Mouse (Mus musculus) left cerebral cortex, adult 2 months (tissue): ENCODE data around the gene Endov. TPM values are rescaled to one million over a fixed set of nuclear protein-coding genes. Genes with fewer than 3 reads are reported as not detected.

ENCODE experiments used
- DNase-seq, 2 experiments: peaks; one replicate each; pipeline ENCODE4 v3.0.0; 2021 to 2022; ENCODE audit warnings: low spot score in 2 of 2, mixed read lengths in 1 of 2; ENCODE audit errors: extremely low spot score in 1 of 2
- H3K27ac ChIP-seq: fragments of 200-600 bp; 2 replicates; pipeline ENCODE4 v1.8.1; 2022
- H3K4me3 ChIP-seq: fragments of 200-600 bp; 2 replicates; pipeline ENCODE4 v1.8.1; 2022
- CTCF ChIP-seq: fragments of 200-600 bp; IDR thresholded peaks from 2 replicates; pipeline ENCODE4 v1.8.1; 2022; ENCODE audit warnings: antibody characterized with exemption, mild to moderate bottlenecking, moderate library complexity
- intact Hi-C: fragments of 180-260 bp; cut with DNase I; formaldehyde crosslinking; loops from one replicate; pipeline ENCODE4 v1.15.1; 2025
- long read RNA-seq, 2 experiments: library from polyadenylated mRNA; stranded (forward); transcript quantifications; one replicate each; pipeline ENCODE4 v2.0.0; 2021; ENCODE audit warnings: borderline mapping rate in 2 of 2
- total RNA-seq, 2 experiments: library from RNA; stranded (reverse); gene quantifications; 2 replicates each; pipeline ENCODE4 v1.2.3; 2021

The Endov gene
- total RNA-seq, result 10 to 100 TPM; 31.3 to 35.3 TPM
- long read RNA-seq, experiment 1, full-length matches to known transcripts, result 8 of 21 reads
- long read RNA-seq, experiment 1, partial matches to known transcripts, result 2 of 21 reads
- long read RNA-seq, experiment 1, other reads (novel, unspliced or antisense), result 11 of 21 reads
- long read RNA-seq, experiment 2, full-length matches to known transcripts, result 2 of 10 reads
- long read RNA-seq, experiment 2, partial matches to known transcripts, result 5 of 10 reads
- long read RNA-seq, experiment 2, other reads (novel, unspliced or antisense), result 3 of 10 reads

DNA sequence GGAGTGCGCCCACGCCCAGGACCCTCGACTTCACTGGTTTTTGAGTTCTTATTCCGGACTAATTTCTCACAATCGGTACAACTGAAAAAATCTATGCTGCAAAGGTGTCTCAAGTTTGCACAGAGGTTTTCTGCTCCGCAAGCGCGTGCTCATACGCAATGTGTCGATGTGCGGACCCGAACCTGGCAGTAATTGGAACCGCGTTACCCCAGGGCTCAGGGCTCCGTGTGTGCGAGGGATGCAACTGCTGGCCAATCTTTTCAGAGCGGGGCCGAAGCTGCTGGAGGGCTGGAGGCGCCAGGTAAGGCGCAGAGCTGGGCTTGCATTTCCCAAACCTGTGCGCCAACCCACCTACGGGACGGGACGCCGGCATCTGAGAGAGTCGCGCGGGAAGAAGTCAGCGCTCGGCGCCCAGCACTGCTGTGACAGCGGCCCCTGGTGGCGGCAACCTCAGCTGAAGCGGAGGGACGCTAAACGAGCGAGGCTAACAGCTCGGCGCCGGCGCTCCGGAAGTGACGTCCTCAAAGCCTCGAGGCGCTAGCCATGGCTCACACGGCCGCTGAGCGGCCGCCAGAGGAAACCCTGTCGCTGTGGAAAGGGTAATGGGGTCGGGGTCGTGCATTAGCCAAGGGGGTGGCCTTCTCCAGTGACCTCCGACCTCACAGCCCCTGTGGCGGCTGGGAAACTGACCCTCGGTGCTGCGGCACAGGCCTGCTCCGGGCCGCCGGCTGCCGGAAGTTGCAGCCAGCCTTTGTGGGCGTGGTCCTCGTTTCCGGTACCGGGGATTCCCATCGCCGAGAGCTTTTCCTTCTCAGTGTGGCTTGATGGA lies at the start of gene Endov:
Gene Endov (plus strand): TSS at position 487 of the 829 bp plus-strand sequence.
- DNase-seq, result peak; percentile 99 to 100
- Histone ChIP-seq H3K27ac (peak within 1 kb of the TSS; percentile 98), H3K4me3 (peak within 1 kb of the TSS; percentile 94)
- peak; percentile 99 for TF ChIP-seq CTCF
- intact Hi-C loops, result loop anchor here (5.0 kb wide), 1 partner anchor 189 kb away; the partner anchor contains the start of gene Eif4a3

GRCm38 (mm10) chr11:119442199-119442598 lies 48.9 kb upstream of the Endov start:
- no peak for DNase-seq
- TF ChIP-seq CTCF, result no peak; the same call in none of the 2 replicates
- Histone ChIP-seq H3K27ac (no peak overlapping the region), H3K4me3 (no peak overlapping the region)
- intact Hi-C loops, result no loop called here

DNA sequence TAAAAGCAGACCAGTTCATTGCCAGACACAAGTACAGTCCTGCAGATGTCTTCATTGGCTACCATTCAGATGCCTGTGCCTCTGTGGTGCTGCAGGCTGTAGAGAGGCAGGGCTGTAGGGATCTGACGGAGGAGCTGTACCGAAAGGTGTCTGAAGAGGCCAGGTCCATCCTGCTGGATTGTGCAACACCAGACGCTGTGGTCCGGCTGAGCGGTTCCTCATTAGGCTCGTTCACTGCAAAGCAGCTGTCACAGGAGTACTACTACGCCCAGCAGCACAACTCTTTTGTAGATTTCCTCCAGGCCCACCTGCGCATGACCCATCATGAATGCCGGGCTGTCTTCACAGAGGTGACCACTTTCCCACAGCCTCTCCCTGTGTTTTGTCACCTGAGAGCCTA lies 47.7 kb upstream of the Endov start:
- no peak for TF ChIP-seq CTCF
- intact Hi-C loops, result no loop called here
- no peak for DNase-seq

DNA sequence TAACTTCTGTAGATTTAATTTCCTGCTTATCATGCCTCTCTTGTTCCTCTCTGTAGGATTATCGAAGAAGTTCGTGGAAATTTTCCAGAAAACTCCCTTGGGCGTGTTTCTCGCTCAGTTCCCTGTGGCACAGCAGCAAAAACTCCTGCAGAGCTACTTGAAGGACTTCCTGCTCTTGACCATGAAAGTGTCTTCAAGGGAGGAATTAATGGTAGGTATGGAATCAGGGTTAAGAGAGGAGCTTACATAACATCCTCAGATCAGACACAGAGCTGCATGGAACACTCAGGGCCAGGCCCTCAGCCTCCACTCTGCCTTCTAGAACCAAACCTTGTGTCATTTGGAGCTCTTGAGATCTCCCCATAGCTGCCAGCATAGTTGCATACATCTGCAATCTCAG lies 35.0 kb upstream of the Endov start:
- Histone ChIP-seq H3K4me3 (no peak overlapping the region), H3K27ac (no peak overlapping the region)
- intact Hi-C loops, result no loop called here
- no peak for DNase-seq
- no peak for TF ChIP-seq CTCF

More for the DNA sequence above, 47.7 kb upstream of the Endov start:
- no peak overlapping the region for H3K27ac ChIP-seq
- H3K4me3 ChIP-seq, result no peak overlapping the region

GRCm38 (mm10) chr11:119477876-119478275 lies 13.3 kb upstream of the Endov start:
- no peak overlapping the region for H3K27ac ChIP-seq
- no peak overlapping the region for H3K4me3 ChIP-seq
- intact Hi-C loops, result no loop called here
- no peak for DNase-seq
- no peak for TF ChIP-seq CTCF

GRCm38 (mm10) chr11:119491690-119492087 lies 542 bp downstream of the Endov start:
- DNase-seq, result no peak
- Histone ChIP-seq H3K4me3 (peak overlapping the region; percentile 94), H3K27ac (peak overlapping the region; percentile 98)
- no peak for TF ChIP-seq CTCF
- intact Hi-C loops, result loop anchor here (5.0 kb wide), 1 partner anchor 189 kb away; the partner anchor contains the start of gene Eif4a3

GRCm38 (mm10) chr11:119492830-119493229 lies 1.7 kb downstream of the Endov start:
- intact Hi-C loops, result loop anchor here (5.0 kb wide), 1 partner anchor 191 kb away; the partner anchor contains the start of gene Eif4a3
- H3K4me3 ChIP-seq, result no peak overlapping the region
- no peak for DNase-seq

DNA sequence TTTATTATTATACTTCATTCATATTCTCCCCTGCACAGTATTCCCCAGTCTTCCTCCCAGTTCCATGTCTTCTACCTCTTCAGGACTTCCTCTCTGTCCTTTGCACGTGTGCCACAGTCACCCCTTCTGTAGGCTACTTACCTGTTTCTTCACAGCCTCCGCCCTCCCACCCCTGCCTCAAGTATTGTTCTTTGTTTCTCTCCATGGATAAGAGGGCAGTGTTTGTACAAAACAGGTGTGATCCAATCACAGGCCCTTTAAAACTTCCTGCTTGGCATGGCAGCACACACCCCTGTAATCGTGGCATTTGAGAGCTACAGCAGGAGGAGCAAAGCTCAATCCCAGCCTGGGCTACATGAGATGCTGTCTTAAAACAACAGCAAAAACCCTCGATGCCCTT lies 2.4 kb downstream of the Endov start:
- no peak for DNase-seq
- no peak for TF ChIP-seq CTCF
- Histone ChIP-seq H3K27ac (no peak overlapping the region), H3K4me3 (no peak overlapping the region)
- intact Hi-C loops, result loop anchor here (5.0 kb wide), 1 partner anchor 191 kb away; the partner anchor contains the start of gene Eif4a3

More at GRCm38 (mm10) chr11:119492830-119493229, 1.7 kb downstream of the Endov start:
- no peak overlapping the region for H3K27ac ChIP-seq
- TF ChIP-seq CTCF, result no peak

DNA sequence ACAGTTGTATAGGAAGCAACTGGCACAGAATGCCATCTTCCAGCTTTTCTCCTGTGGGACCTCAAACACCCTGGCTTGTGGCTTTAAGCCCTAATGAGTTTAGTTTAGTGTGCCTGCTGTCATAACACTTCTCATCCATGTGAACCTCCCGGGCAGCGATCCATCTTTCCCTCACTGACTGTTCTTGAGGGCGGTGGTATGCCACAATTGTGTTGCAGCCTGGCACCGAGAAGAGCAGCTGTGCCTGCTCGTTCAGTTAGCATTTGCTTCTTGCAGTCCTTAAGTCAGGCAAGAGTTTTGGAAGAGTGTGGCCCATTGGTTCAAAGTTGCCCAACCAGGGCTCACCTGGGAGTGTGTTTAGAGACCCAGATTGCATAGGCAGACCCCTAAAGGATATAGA lies 5.0 kb downstream of the Endov start:
- Histone ChIP-seq H3K4me3 (no peak overlapping the region), H3K27ac (no peak overlapping the region)
- no peak for TF ChIP-seq CTCF
- DNase-seq, result no peak
- intact Hi-C loops, result no loop called here

GRCm38 (mm10) chr11:119497451-119497850 lies 6.3 kb downstream of the Endov start:
- TF ChIP-seq CTCF, result no peak
- no peak overlapping the region for H3K27ac ChIP-seq
- no peak for DNase-seq
- H3K4me3 ChIP-seq, result no peak overlapping the region
- intact Hi-C loops, result no loop called here

- no peak for TF ChIP-seq CTCF
- intact Hi-C loops, result no loop called here
- no peak for DNase-seq
- Histone ChIP-seq H3K4me3 (no peak overlapping the region), H3K27ac (no peak overlapping the region)
Measured at GRCm38 (mm10) chr11:119499297-119499696, 8.2 kb downstream of the Endov start.

DNA sequence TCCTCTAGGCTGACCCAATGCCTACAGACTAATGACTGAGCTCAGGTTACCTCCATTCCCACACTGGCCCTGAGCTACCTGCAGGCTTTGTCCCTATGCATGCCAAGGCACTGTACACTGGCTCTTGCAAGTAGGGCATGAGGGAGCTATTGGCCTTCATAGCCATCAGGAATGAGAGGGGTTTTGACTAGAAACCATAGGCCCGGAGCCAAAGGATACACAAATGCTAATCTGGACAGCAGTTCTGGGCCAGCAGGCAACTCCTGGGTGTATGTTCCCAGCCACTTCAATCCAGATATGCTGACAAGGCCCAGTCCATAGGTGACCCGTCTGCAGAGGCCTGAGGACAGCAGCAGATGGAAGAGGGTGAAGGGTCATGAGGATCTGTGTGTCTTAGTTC lies 8.9 kb downstream of the Endov start:
- intact Hi-C loops, result loop anchor here (5.0 to 10.0 kb wide), 2 partner anchors 285 to 492 kb away; no protein-coding TSS in a partner anchor
- no peak for DNase-seq
- Histone ChIP-seq H3K4me3 (no peak overlapping the region), H3K27ac (no peak overlapping the region)
- TF ChIP-seq CTCF, result no peak
